Mouse (Mus musculus): Measurements from ENCODE around the gene Vps4b. TPM values are rescaled to one million over a fixed set of nuclear protein-coding genes. Genes with fewer than 3 reads are reported as not detected.

Gene Vps4b
- polyA plus RNA-seq, 1 experiment from 2014 or later, result 63.7 TPM

GRCm38 (mm10) chr1:106715111-106716083 lies 81.1 kb downstream of the Vps4b start:
- Histone ChIP-seq H3K4me2 (peak overlapping the region; percentile 96; the same call in 1 of the 2 replicates), H3K4me3 (replicated peaks) (no peak overlapping the region), H3K4me1 (peaks cover 5% of the 10 kb centered on the region; the same call in 1 of the 2 replicates), H3K9ac (no peak overlapping the region), H3K27me3 (replicated peaks) (no peaks in the 10 kb centered on the region), H3K9me3 (no peaks in the 10 kb centered on the region), H3K27ac (no peak overlapping the region; the same call in 1 of the 2 replicates), H3K36me3 (no peaks in the 10 kb centered on the region)
- ATAC-seq (ENCODE audit: insufficient read depth, low FRiP score, low read depth), result no peak
- WGBS, result 87% methylated on average over 13 of the region's 13 CpGs

- WGBS, result 5% methylated on average over 19 of the region's 21 CpGs
- H3K4me3 ChIP-seq (replicated peaks), result peak overlapping the region; percentile 74
- H3K27me3 ChIP-seq (replicated peaks), result no peaks in the 10 kb centered on the region
- peak overlapping the region; percentile 96 for H3K4me2 ChIP-seq
- peaks cover 5% of the 10 kb centered on the region; the same call in 1 of the 2 replicates for H3K4me1 ChIP-seq
- no peak; the same call in 1 of the 2 replicates for ATAC-seq (ENCODE audit: insufficient read depth, low FRiP score, low read depth)
- no peaks in the 10 kb centered on the region for H3K9me3 ChIP-seq
- H3K9ac ChIP-seq, result peak overlapping the region; percentile 81
- H3K36me3 ChIP-seq, result no peaks in the 10 kb centered on the region
- peak overlapping the region; percentile 93 for H3K27ac ChIP-seq
Observed at GRCm38 (mm10) chr1:106714530-106714981, 82.0 kb downstream of the Vps4b start.

Other genes with a start within 250 kb of the Vps4b start
- gene Bcl2, start 82.5 kb downstream of the Vps4b start, polyA plus RNA-seq (2015; fragmentation: Nextera tagmentation; extraction: Ambion mirVana), result 17.0 and 17.8 TPM in 2 replicates
- 14.8 and 16.8 TPM in 2 replicates for gene Kdsr, start 37.0 kb downstream of the Vps4b start, polyA plus RNA-seq (2015; fragmentation: Nextera tagmentation; extraction: Ambion mirVana)
- 27.1 and 41.3 TPM in 2 replicates for gene Serpinb5, start 64.4 kb upstream of the Vps4b start, polyA plus RNA-seq (2015; fragmentation: Nextera tagmentation; extraction: Ambion mirVana)
- 1.7 and 4.5 TPM in 2 replicates for gene Serpinb12, start 137.7 kb upstream of the Vps4b start, polyA plus RNA-seq (2015; fragmentation: Nextera tagmentation; extraction: Ambion mirVana)
- gene Serpinb13, start 184.3 kb upstream of the Vps4b start, polyA plus RNA-seq (2015; fragmentation: Nextera tagmentation; extraction: Ambion mirVana), result not detected in 2 replicates